In the genomic region with DNA sequence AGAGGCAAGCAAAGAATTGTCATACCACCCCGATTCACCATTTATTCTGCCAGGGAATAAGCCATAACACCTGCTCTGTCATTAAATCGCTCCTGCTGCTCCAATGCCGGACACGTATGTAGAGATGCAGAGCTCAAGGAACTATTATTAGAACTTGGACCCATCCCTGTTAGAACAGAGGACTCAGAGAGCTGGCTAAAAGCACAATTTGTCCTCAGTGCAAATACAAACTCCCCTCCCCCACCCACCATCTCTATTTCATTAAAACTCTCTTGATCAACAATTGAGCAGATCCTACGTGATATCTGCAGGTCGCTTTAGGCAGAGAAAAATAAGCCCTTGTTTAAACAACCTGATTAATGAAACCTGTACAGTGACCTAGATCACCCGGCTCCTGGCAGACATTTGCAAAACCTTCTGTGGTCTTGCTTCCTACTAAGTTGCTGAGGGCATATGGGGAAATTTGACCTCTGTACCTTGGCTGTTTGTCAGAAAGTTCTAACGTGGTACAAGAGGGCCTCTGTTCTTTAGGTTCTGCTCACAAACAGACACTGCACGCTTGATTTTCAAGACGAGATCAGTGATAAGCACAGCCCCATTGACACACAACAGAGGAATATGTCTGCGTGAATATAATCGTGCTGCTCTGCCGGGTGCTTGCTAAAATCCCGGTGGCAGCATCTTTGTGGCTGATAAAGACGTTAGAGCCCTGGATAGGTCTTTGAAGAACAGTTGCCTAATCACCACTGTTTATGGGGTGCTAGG, we compare ENCODE assay signal across 8 mouse cellular contexts. TPM values are rescaled to one million over a fixed set of nuclear protein-coding genes. Genes with fewer than 3 reads are reported as not detected.
A peak's percentile ranks its signal among the peaks of the same experiment; 100 is the strongest.
DNase-seq lines count a peak whose midpoint lies in the region; ATAC-seq lines count a peak whose summit lies in the region.

No protein-coding gene starts in this region.

- H3K9ac ChIP-seq in embryonic facial prominence, embryonic 15.5 days = no peak overlapping the region
- H3K9ac ChIP-seq in hindbrain, embryonic 11.5 days (ENCODE audit: low read depth, low read length) = no peak overlapping the region
- H3K9ac ChIP-seq in limb, embryonic 13.5 days = no peak overlapping the region
- H3K9ac ChIP-seq in midbrain, embryonic 15.5 days = peak overlapping the region; percentile 19

- 11% methylated on average over 15 of the region's 15 CpGs for WGBS in embryonic facial prominence, embryonic 15.5 days
- WGBS in hindbrain, embryonic 11.5 days = 19% methylated on average over 15 of the region's 15 CpGs
- 14% methylated on average over 15 of the region's 15 CpGs for WGBS in limb, embryonic 13.5 days
- WGBS in midbrain, embryonic 15.5 days = 13% methylated on average over 15 of the region's 15 CpGs

- DNase-seq in layer of hippocampus, adult 9-11 months = peak; percentile 12
- DNase-seq in layer of hippocampus, postnatal 25 days (ENCODE audit: extremely low spot score in 1 of 2, low spot score in 1 of 2) = no peak
- DNase-seq in adrenal gland, postnatal 36 days = peak; percentile 25 to 39
- DNase-seq in hindbrain, embryonic 11.5 days (ENCODE audit: low spot score) = peak; percentile 69
- no peak for DNase-seq in thymus, postnatal 4 days

- no peaks in the 10 kb centered on the region for H3K27me3 ChIP-seq in embryonic facial prominence, embryonic 15.5 days
- no peaks in the 10 kb centered on the region for H3K27me3 ChIP-seq in hindbrain, embryonic 11.5 days (ENCODE audit: control insufficient read depth, insufficient read depth, low read length)
- H3K27me3 ChIP-seq in limb, embryonic 13.5 days = no peaks in the 10 kb centered on the region
- no peaks in the 10 kb centered on the region for H3K27me3 ChIP-seq in midbrain, embryonic 15.5 days (replicated peaks)

- ATAC-seq in embryonic facial prominence, embryonic 15.5 days (ENCODE audit: insufficient number of reproducible peaks, low FRiP score, low TSS enrichment, low read depth) = no peak
- no peak for ATAC-seq in hindbrain, embryonic 11.5 days (ENCODE audit: low FRiP score)
- ATAC-seq in limb, embryonic 13.5 days (ENCODE audit: low FRiP score, low read depth) = no peak
- no peak for ATAC-seq in midbrain, embryonic 15.5 days (replicated peaks)

- H3K27ac ChIP-seq in embryonic facial prominence, embryonic 15.5 days (replicated peaks) = 0 out of 2 replicates have a peak overlapping the region, but pooled peaks have one; percentile 8
- H3K27ac ChIP-seq in hindbrain, embryonic 11.5 days (ENCODE audit: low read depth, low read length) = peak overlapping the region; percentile 1; the same call in 1 of the 2 replicates
- no peak overlapping the region for H3K27ac ChIP-seq in limb, embryonic 13.5 days
- peak overlapping the region; percentile 54 for H3K27ac ChIP-seq in midbrain, embryonic 15.5 days

- no peaks in the 10 kb centered on the region for H3K36me3 ChIP-seq in embryonic facial prominence, embryonic 15.5 days
- H3K36me3 ChIP-seq in hindbrain, embryonic 11.5 days (ENCODE audit: control insufficient read depth, insufficient read depth, low read length) = no peaks in the 10 kb centered on the region
- no peaks in the 10 kb centered on the region for H3K36me3 ChIP-seq in limb, embryonic 13.5 days
- no peaks in the 10 kb centered on the region for H3K36me3 ChIP-seq in midbrain, embryonic 15.5 days (replicated peaks)

- H3K4me1 ChIP-seq in embryonic facial prominence, embryonic 15.5 days = peaks cover 17% of the 10 kb centered on the region
- H3K4me1 ChIP-seq in hindbrain, embryonic 11.5 days (replicated peaks; ENCODE audit: control insufficient read depth, insufficient read depth, low read length) = no peaks in the 10 kb centered on the region; the same call in 1 of the 2 replicates
- peaks cover 30% of the 10 kb centered on the region for H3K4me1 ChIP-seq in limb, embryonic 13.5 days
- peaks cover 34% of the 10 kb centered on the region for H3K4me1 ChIP-seq in midbrain, embryonic 15.5 days

- H3K4me3 ChIP-seq in embryonic facial prominence, embryonic 15.5 days (replicated peaks) = no peak overlapping the region
- no peak overlapping the region for H3K4me3 ChIP-seq in hindbrain, embryonic 11.5 days (ENCODE audit: low read depth, low read length)
- H3K4me3 ChIP-seq in limb, embryonic 13.5 days = peak overlapping the region; percentile 33
- peak overlapping the region; percentile 88 for H3K4me3 ChIP-seq in midbrain, embryonic 15.5 days

- H3K9me3 ChIP-seq in embryonic facial prominence, embryonic 15.5 days (replicated peaks) = no peaks in the 10 kb centered on the region
- H3K9me3 ChIP-seq in hindbrain, embryonic 11.5 days (ENCODE audit: control insufficient read depth, low read length) = no peaks in the 10 kb centered on the region
- H3K9me3 ChIP-seq in limb, embryonic 13.5 days = no peaks in the 10 kb centered on the region
- no peaks in the 10 kb centered on the region for H3K9me3 ChIP-seq in midbrain, embryonic 15.5 days

- peak overlapping the region; percentile 34 for H3K4me2 ChIP-seq in embryonic facial prominence, embryonic 15.5 days (replicated peaks)
- peak overlapping the region; percentile 24 for H3K4me2 ChIP-seq in hindbrain, embryonic 11.5 days (replicated peaks; ENCODE audit: low read depth, low read length)
- peak overlapping the region; percentile 78 for H3K4me2 ChIP-seq in limb, embryonic 13.5 days (replicated peaks)
- H3K4me2 ChIP-seq in midbrain, embryonic 15.5 days = peak overlapping the region; percentile 67

RNA-seq across cellular contexts. Expression of a gene that starts 4.3 kb away (rescaled TPM):
- total RNA-seq in layer of hippocampus, postnatal 25 days (2021) = 10 to 100 TPM; 33.0 to 39.9 TPM
- total RNA-seq in adrenal gland, postnatal 36 days (2021) = 100 to 1,000 TPM in 1 of 2 experiments, 10 to 100 TPM in 1; 49.3 to 106 TPM
- 44.6 and 48.3 TPM in 2 replicates for polyA plus RNA-seq in embryonic facial prominence, embryonic 15.5 days (2015; fragmentation: Nextera tagmentation; extraction: Ambion mirVana)
- polyA plus RNA-seq in hindbrain, embryonic 11.5 days (2014; fragmentation: Nextera tagmentation; extraction: Ambion mirVana) = 109 and 121 TPM in 2 replicates
- 37.3 and 40.6 TPM in 2 replicates for polyA plus RNA-seq in limb, embryonic 13.5 days (2015; fragmentation: Nextera tagmentation; extraction: Ambion mirVana)
- polyA plus RNA-seq in midbrain, embryonic 15.5 days (2015; fragmentation: Nextera tagmentation; extraction: Ambion mirVana) = 63.3 and 63.6 TPM in 2 replicates

Comparison
In these comparisons a context has a peak if more than half of its experiments do, and no peak if none do; other contexts are left out.
1. DNase-seq: peak in layer of hippocampus, adult 9-11 months (single experiment), adrenal gland, postnatal 36 days (2 of 2) and hindbrain, embryonic 11.5 days (single experiment); none in layer of hippocampus, postnatal 25 days (0 of 2) and thymus, postnatal 4 days (single experiment).
2. H3K4me2 ChIP-seq: peak in every context shown above with its lines; median percentile 78 in limb, embryonic 13.5 days; 67 in midbrain, embryonic 15.5 days; 34 in embryonic facial prominence, embryonic 15.5 days; 24 in hindbrain, embryonic 11.5 days.
3. H3K4me3 ChIP-seq: peak in limb, embryonic 13.5 days (single experiment) and midbrain, embryonic 15.5 days (single experiment); none in embryonic facial prominence, embryonic 15.5 days (single experiment) and hindbrain, embryonic 11.5 days (single experiment).